8 mouse cellular contexts compared by ENCODE assay signal in genomic region chr1:172026201-172026901, GRCm38 (mm10). TPM values are rescaled to one million over a fixed set of nuclear protein-coding genes. Genes with fewer than 3 reads are reported as not detected.
DNase-seq lines count a peak whose midpoint lies in the region; ATAC-seq and TF ChIP-seq lines count a peak whose summit lies in the region.

No protein-coding gene starts in this region.

- 9% methylated on average over 23 of the region's 23 CpGs for WGBS in heart, adult 2 months
- WGBS in hindbrain, embryonic 12.5 days, result 2% methylated on average over 23 of the region's 23 CpGs

- H3K4me2 ChIP-seq in hindbrain, embryonic 12.5 days (replicated peaks), result peak overlapping the region; percentile 90

- no peak for TF ChIP-seq EP300 in heart, adult 2 months (IDR thresholded peaks at IDR 0.05; ENCODE audit: insufficient read depth, low read depth, low read length)
- no peak for TF ChIP-seq EP300 in ES-Bruce4 (IDR thresholded peaks at IDR 0.05; ENCODE audit: insufficient read depth, low read depth, low read length)

- TF ChIP-seq POLR2A in heart, adult 2 months (IDR thresholded peaks at IDR 0.05; ENCODE audit: insufficient read depth, low read depth, low read length), result no peak
- TF ChIP-seq POLR2A in ES-Bruce4 (IDR thresholded peaks at IDR 0.05; ENCODE audit: insufficient read depth, low read length), result no peak

- peak overlapping the region; percentile 85 for H3K4me3 ChIP-seq in heart, adult 2 months
- H3K4me3 ChIP-seq in ES-Bruce4 (ENCODE audit: low read depth, low read length), result peak overlapping the region; percentile 77
- H3K4me3 ChIP-seq in hindbrain, embryonic 12.5 days, result peak overlapping the region; percentile 82

- H3K4me1 ChIP-seq in heart, adult 2 months (ENCODE audit: control insufficient read depth, insufficient read depth, low read length), result peaks cover 3% of the 10 kb centered on the region; the same call in 1 of the 2 replicates
- peaks cover 4% of the 10 kb centered on the region for H3K4me1 ChIP-seq in ES-Bruce4 (ENCODE audit: control insufficient read depth, insufficient read depth, low read length)
- H3K4me1 ChIP-seq in hindbrain, embryonic 12.5 days, result peaks cover 62% of the 10 kb centered on the region

- H3K9me3 ChIP-seq in ES-Bruce4 (replicated peaks; ENCODE audit: control insufficient read depth, insufficient read depth, low read length, poor library complexity, severe bottlenecking), result no peaks in the 10 kb centered on the region
- H3K9me3 ChIP-seq in hindbrain, embryonic 12.5 days (replicated peaks), result no peaks in the 10 kb centered on the region

- ATAC-seq in hindbrain, embryonic 12.5 days (ENCODE audit: low FRiP score), result peak; percentile 62
- peak; percentile 25; the same call in 1 of the 2 replicates for ATAC-seq in megakaryocyte-erythroid progenitor cell, adult 5-6 weeks (replicated peaks; ENCODE audit: low FRiP score, low TSS enrichment, poor library complexity, severe bottlenecking)

- H3K9ac ChIP-seq in heart, adult 2 months (ENCODE audit: low read depth, low read length), result peak overlapping the region; percentile 93
- H3K9ac ChIP-seq in ES-Bruce4 (ENCODE audit: low read depth, poor library complexity, severe bottlenecking), result peak overlapping the region; percentile 91
- peak overlapping the region; percentile 84 for H3K9ac ChIP-seq in hindbrain, embryonic 12.5 days

- no peaks in the 10 kb centered on the region for H3K27me3 ChIP-seq in heart, adult 2 months (ENCODE audit: control insufficient read depth, insufficient read depth, low read length)
- H3K27me3 ChIP-seq in ES-Bruce4 (ENCODE audit: control insufficient read depth, insufficient read depth, low read length, poor library complexity, severe bottlenecking), result no peaks in the 10 kb centered on the region
- H3K27me3 ChIP-seq in hindbrain, embryonic 12.5 days, result no peaks in the 10 kb centered on the region

- TF ChIP-seq CTCF in heart, adult 2 months (IDR thresholded peaks at IDR 0.05), result no peak
- no peak for TF ChIP-seq CTCF in ES-Bruce4 (IDR thresholded peaks at IDR 0.05; ENCODE audit: low read depth, low read length)

- H3K36me3 ChIP-seq in heart, adult 2 months (ENCODE audit: control insufficient read depth, insufficient read depth, low read length), result no peaks in the 10 kb centered on the region
- no peaks in the 10 kb centered on the region for H3K36me3 ChIP-seq in ES-Bruce4 (ENCODE audit: control insufficient read depth, insufficient read depth, low read length, poor library complexity, severe bottlenecking)
- H3K36me3 ChIP-seq in hindbrain, embryonic 12.5 days, result no peaks in the 10 kb centered on the region

- H3K27ac ChIP-seq in heart, adult 2 months, result peak overlapping the region; percentile 72; the same call in 1 of the 2 replicates
- no peak overlapping the region for H3K27ac ChIP-seq in ES-Bruce4 (ENCODE audit: insufficient read depth, low read length)
- peak overlapping the region; percentile 98 for H3K27ac ChIP-seq in hindbrain, embryonic 12.5 days

- intact Hi-C loops in heart, adult 2 months (cut with DNase I), result loop anchor here (10.0 kb wide), 1 partner anchor 458 kb away; the partner anchor contains the start of gene Igsf9

- no peaks in the 10 kb centered on the region for H3K79me2 ChIP-seq in heart, adult 2 months (replicated peaks; ENCODE audit: control insufficient read depth, insufficient read depth, low read length)

- peak in 1 of 2 experiments; percentile 38 for DNase-seq in heart, adult 2 months
- DNase-seq in heart, adult 9 months (ENCODE audit: low spot score in 2 of 2), result no peak
- peak; percentile 50 for DNase-seq in embryo, embryonic 10 days (ENCODE audit: low spot score)
- peak; percentile 77 for DNase-seq in thymus, postnatal 14 days
- no peak for DNase-seq in layer of hippocampus, adult 9-11 months

RNA-seq across cellular contexts. Expression of gene Vangl2, which starts 1.9 kb away (rescaled TPM):
- 1 to 10 TPM; 1.3 TPM for total RNA-seq in heart, adult 2 months (2021)
- polyA plus RNA-seq in heart, adult 2 months (2012; rRNA removed), result 1.3 and 1.9 TPM in 2 replicates
- polyA plus RNA-seq in ES-Bruce4 (2011; ENCODE audit: insufficient read depth, insufficient read length, low read depth, missing spikeins), result 29.7 and 33.8 TPM in 2 replicates
- polyA plus RNA-seq in hindbrain, embryonic 12.5 days (2016; fragmentation: Nextera tagmentation; extraction: Ambion mirVana), result 60.4 and 68.6 TPM in 2 replicates
- 1.6 and 1.9 TPM in 2 replicates for total RNA-seq in megakaryocyte-erythroid progenitor cell, adult 5-6 weeks (2014; fragmentation: Nextera tagmentation)
- 0.42 and 2.6 TPM in 2 replicates for total RNA-seq in megakaryocyte-erythroid progenitor cell, adult 5-6 weeks (2017)

RNA-seq across cellular contexts. Expression of gene Nhlh1, which starts 31.0 kb away (rescaled TPM):
- total RNA-seq in heart, adult 2 months (2021), result not detected
- not detected in 2 replicates for polyA plus RNA-seq in heart, adult 2 months (2012; rRNA removed)
- not detected in 2 replicates for polyA plus RNA-seq in ES-Bruce4 (2011; ENCODE audit: insufficient read depth, insufficient read length, low read depth, missing spikeins)
- 14.5 and 15.3 TPM in 2 replicates for polyA plus RNA-seq in hindbrain, embryonic 12.5 days (2016; fragmentation: Nextera tagmentation; extraction: Ambion mirVana)
- total RNA-seq in megakaryocyte-erythroid progenitor cell, adult 5-6 weeks (2014; fragmentation: Nextera tagmentation), result not detected in 2 replicates
- not detected in 2 replicates for total RNA-seq in megakaryocyte-erythroid progenitor cell, adult 5-6 weeks (2017)

RNA-seq across cellular contexts. Expression of gene Copa, which starts 56.0 kb away (rescaled TPM):
- total RNA-seq in heart, adult 2 months (2021), result 100 to 1,000 TPM in 1 of 2 experiments, 10 to 100 TPM in 1; 98.5 to 111 TPM
- 42.3 and 59.2 TPM in 2 replicates for polyA plus RNA-seq in heart, adult 2 months (2012; rRNA removed)
- polyA plus RNA-seq in ES-Bruce4 (2011; ENCODE audit: insufficient read depth, insufficient read length, low read depth, missing spikeins), result 161 and 163 TPM in 2 replicates
- polyA plus RNA-seq in hindbrain, embryonic 12.5 days (2016; fragmentation: Nextera tagmentation; extraction: Ambion mirVana), result 233 and 256 TPM in 2 replicates
- 107 and 133 TPM in 2 replicates for total RNA-seq in megakaryocyte-erythroid progenitor cell, adult 5-6 weeks (2014; fragmentation: Nextera tagmentation)
- total RNA-seq in megakaryocyte-erythroid progenitor cell, adult 5-6 weeks (2017), result 107 and 114 TPM in 2 replicates

RNA-seq across cellular contexts. Expression of gene Ncstn, which starts 56.2 kb away (rescaled TPM):
- 10 to 100 TPM; 41.5 to 43.2 TPM for total RNA-seq in heart, adult 2 months (2021)
- 63.3 and 78.3 TPM in 2 replicates for polyA plus RNA-seq in heart, adult 2 months (2012; rRNA removed)
- polyA plus RNA-seq in ES-Bruce4 (2011; ENCODE audit: insufficient read depth, insufficient read length, low read depth, missing spikeins), result 54.2 and 56.2 TPM in 2 replicates
- 128 and 132 TPM in 2 replicates for polyA plus RNA-seq in hindbrain, embryonic 12.5 days (2016; fragmentation: Nextera tagmentation; extraction: Ambion mirVana)
- total RNA-seq in megakaryocyte-erythroid progenitor cell, adult 5-6 weeks (2014; fragmentation: Nextera tagmentation), result 42.0 and 57.3 TPM in 2 replicates
- 19.7 and 24.6 TPM in 2 replicates for total RNA-seq in megakaryocyte-erythroid progenitor cell, adult 5-6 weeks (2017)

Comparison
In these comparisons a context has a peak if more than half of its experiments do, and no peak if none do; other contexts are left out.
1. DNase-seq: peak in embryo, embryonic 10 days (single experiment) and thymus, postnatal 14 days (single experiment); none in heart, adult 9 months (0 of 2) and layer of hippocampus, adult 9-11 months (single experiment).
2. RNA of gene Vangl2, which starts 1.9 kb away (polyA plus RNA-seq): 60.4 to 68.6 TPM in hindbrain, embryonic 12.5 days and 29.7 to 33.8 TPM in ES-Bruce4; 1.3 to 1.9 TPM in heart, adult 2 months; every median in the first group is over 10 times any median in the second.
3. RNA of gene Nhlh1, which starts 31.0 kb away (polyA plus RNA-seq): 14.5 to 15.3 TPM in hindbrain, embryonic 12.5 days; not detected in ES-Bruce4 and not detected in heart, adult 2 months; every median in the first group is over 10 times any median in the second.
4. Peak in every context shown above with its lines, with median percentiles within 50 percentile points of each other: H3K4me3 ChIP-seq and H3K9ac ChIP-seq.